Mouse (Mus musculus): ENCODE data around the gene Pip5k1c. TPM values are rescaled to one million over a fixed set of nuclear protein-coding genes. Genes with fewer than 3 reads are reported as not detected.

The Pip5k1c gene
- total RNA-seq, 2 experiments from 2014 or later = 37.6 to 40.4 TPM

GRCm38 (mm10) chr10:81300352-81300907, 7.7 kb downstream of the Pip5k1c start:
- DNase-seq (ENCODE audit: low spot score in 2 of 2) = no peak

DNA sequence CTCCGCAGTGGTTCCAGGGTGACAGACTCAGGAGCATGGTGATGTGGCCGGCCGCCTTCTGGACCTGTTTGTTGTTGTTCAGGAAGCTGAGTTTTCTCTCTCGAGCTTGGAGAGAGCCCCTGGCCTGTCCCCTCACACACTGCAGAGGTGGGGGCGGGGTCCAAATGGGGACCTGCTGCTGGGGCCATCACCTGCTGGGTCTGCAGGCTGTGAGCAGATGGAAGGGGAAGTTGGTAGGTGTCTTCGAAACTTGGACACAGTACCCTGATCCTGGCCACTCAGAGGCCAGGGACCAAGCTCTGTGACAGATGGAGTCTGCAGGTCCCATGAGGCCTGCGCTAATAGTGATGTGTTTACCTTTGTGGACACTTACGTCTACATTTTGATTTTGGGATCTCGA, 8.6 kb downstream of the Pip5k1c start:
- DNase-seq (ENCODE audit: low spot score in 2 of 2) = no peak

DNA sequence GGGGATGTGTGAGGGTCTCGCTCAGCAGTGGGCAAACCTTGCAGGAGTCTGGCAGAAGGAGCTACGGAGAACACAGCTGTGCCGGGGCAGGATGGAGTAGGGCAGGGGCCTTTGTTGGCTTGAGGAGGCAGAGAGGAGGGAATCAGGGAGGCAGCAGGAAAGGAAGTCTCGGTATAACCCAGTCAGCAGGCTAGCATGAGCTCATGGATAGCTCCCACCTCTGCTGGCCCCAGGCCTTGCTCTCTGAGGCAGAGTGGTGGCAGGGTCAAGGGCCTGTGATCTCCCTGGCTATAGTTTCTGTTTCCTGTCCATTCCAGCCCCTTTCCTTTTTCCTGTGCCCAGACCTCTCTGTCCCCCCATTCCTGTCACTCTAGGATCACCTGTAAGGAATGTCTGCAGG, 9.5 kb downstream of the Pip5k1c start:
- DNase-seq (ENCODE audit: low spot score in 2 of 2) = no peak

DNA sequence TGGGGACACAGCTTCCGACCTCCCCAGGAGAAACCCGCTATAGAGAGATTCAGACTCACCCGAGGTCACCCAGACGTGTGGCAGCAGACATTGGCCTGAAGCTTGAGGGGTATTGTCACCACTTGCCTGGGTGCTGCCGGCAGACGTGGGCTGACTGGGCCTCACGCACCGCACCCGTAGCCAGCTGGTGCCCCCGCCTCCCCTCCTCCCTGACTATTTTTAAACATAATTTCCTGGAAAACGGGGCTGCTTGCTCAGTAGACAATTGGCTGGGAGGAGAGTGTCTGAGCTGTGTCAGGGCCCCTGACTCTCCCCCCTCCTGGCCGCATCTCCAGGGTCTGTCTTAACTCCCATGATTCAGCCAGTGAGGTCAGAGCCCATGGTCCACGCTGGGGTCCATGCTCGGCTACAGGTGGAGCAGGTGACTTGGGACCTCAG, 10.0 kb downstream of the Pip5k1c start:
- DNase-seq (ENCODE audit: low spot score in 2 of 2) = no peak

DNA sequence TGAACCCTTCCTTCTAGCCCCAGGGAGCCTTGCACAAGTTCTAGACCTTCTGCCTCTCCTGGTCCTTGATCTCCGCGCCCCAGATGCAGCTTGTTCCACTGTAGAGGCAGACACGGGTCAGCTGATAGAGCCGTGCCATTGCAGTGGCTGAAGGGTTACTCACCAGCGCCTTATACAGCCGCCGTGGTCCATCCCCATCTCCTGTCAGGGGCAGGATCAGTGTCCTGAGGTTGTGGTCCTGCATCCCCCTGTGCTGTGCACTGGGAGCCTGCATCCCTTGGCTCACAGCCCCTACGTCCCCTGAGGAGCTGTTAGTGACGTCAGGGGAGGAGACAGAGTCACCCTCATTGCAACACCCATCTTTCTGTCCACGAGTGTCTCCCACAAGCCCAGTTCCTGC, 10.5 kb downstream of the Pip5k1c start:
- no peak for DNase-seq (ENCODE audit: low spot score in 2 of 2)

- no peak for DNase-seq (ENCODE audit: low spot score in 2 of 2)
These were observed 11.0 kb downstream of the Pip5k1c start for GRCm38 (mm10) chr10:81303761-81304160.

DNA sequence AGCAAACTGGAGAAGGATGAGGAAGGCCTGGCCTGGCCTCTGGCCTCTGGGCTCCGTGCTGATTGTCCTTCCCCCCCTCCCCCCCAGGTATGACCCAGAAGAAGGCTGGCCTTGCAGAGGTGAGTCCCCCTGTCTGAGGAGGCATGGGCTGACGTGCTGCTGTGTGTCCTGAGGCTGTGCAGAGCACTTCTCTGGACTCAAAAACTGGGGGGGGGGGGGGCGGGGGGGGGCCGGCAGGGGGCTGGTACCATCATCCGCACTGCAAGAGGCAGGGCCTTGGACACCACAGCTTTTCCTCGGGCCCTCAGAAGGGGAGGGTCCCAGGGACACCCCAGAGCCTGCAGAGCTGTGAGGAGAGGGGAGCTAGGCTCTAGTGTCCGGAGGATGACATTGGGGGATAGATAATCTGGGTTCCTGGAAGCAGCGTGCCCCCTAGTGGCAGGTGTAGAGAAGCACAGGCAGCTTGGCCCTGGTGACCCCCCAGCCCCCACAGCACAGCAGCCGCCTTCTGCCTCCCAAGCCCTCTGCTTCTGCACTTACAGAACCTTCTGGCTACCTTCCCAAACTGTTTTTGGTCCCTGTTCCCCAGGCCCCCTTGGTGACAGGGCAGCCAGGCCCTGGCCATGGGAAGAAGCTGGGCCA, 12.0 kb downstream of the Pip5k1c start:
- peak in 1 of 2 experiments; percentile 66 for DNase-seq (ENCODE audit: low spot score in 2 of 2)

DNA sequence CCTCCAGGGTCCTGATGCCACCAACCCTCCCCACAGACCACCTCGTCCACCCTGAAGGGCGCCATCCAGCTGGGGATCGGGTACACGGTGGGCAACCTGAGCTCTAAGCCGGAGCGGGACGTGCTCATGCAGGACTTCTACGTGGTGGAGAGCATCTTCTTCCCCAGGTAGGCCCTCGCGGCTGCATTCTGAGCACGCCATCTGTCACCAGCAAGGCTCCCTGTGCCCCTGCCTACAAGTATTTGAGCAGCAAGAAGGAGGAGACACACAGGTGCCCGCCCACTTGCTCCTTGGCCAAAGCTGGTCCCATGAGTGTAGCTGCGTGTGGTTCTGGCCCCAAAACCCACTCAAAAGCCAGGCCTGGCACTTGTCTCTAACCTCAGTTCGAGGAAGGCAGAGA, 12.9 kb downstream of the Pip5k1c start:
- no peak for DNase-seq (ENCODE audit: low spot score in 2 of 2)

GRCm38 (mm10) chr10:81306173-81306668, 13.5 kb downstream of the Pip5k1c start:
- DNase-seq (ENCODE audit: low spot score in 2 of 2) = no peak

- no peak for DNase-seq (ENCODE audit: low spot score in 2 of 2)
These were observed 14.3 kb downstream of the Pip5k1c start for GRCm38 (mm10) chr10:81306837-81307682.

DNA sequence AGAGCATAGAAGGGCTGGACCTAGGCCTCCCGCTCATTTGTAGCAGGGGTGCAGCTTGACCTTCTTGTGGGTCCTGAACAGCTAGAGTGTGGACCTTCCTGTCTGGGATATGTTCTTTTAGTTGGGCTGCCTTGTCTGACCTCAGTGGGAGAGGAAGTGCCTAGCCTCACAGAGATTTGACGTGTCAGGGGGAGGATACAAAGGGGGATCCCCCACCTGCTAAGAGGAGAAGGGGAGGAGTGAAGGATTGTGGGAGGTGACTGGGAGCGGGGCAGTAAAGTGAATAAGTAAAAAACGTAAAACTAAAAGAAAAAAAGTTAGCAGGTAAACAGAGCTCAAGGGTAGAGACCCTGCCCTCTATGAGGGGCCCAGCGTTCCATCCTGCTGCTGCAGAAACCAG, 16.8 kb downstream of the Pip5k1c start:
- DNase-seq (ENCODE audit: low spot score in 2 of 2) = no peak

DNA sequence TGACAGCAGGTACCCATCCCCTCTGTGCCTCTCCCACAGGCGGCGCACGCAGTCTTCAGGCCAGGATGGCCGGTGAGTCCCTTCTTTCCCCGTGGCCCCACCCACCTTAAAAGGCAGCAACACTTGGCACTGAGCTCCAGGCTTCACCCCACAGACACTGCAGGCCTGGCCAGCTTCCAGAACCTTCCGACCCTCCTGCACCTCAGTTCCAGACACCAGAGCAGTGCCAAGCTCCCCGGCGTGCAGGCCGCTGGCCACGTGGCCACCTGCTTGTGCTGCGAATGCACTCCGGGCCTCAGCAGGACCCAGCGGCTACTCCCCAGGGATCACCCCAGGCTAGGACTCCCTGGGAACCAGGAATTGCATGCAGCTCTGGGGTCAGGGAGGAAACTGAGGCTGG, 20.8 kb downstream of the Pip5k1c start:
- no peak for DNase-seq (ENCODE audit: low spot score in 2 of 2)

DNA sequence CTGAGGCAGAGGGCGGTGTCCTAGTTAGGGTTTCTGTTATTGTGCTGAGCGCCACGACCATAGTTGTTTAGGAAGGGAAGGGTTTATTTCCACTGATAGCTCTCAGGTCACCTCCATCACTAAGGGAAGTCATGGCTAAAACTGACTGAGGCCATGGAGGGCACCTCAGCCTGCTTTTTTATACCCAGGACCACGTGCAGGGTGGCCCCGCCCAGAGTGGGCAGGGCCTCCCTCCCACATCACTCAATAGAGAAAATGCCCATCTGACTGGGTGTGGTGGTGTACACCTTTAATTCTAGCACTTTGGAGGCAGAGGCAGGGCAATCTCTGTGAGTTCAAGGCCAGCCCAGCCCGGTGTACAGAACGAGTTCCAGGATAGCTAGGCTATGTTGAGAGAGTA, 21.4 kb downstream of the Pip5k1c start:
- DNase-seq (ENCODE audit: low spot score in 2 of 2) = no peak

DNA sequence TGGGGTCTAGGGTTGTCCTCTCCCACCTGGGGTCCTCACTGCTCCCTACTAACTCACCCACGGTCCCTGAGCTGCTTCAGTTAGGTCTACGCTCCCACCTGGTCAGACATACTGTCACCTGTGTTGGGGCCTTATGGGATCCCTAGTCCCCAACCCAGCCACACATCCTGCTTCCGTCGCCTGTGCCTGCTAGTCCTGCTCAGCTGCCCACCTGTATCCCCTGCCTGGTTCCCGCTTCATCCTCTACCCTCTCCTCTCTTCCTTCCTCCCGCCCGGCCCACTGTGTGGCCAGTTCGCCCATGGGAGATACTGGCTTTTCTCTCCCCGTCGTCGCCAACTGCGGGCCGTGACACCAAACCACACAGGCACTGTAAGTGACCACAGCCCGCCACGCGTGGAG, 22.8 kb downstream of the Pip5k1c start:
- no peak for DNase-seq (ENCODE audit: low spot score in 2 of 2)

GRCm38 (mm10) chr10:81316338-81317060, 23.7 kb downstream of the Pip5k1c start:
- DNase-seq (ENCODE audit: low spot score in 2 of 2) = no peak

- DNase-seq (ENCODE audit: low spot score in 2 of 2) = peak; percentile 51 to 63
These were observed 24.5 kb downstream of the Pip5k1c start for GRCm38 (mm10) chr10:81317273-81317672.

GRCm38 (mm10) chr10:81318589-81319329, 26.0 kb downstream of the Pip5k1c start:
- peak; percentile 67 to 68 for DNase-seq (ENCODE audit: low spot score in 2 of 2)

- peak in 1 of 2 experiments; percentile 32 for DNase-seq (ENCODE audit: low spot score in 2 of 2)
These were observed 26.6 kb downstream of the Pip5k1c start for GRCm38 (mm10) chr10:81319330-81319699.

DNA sequence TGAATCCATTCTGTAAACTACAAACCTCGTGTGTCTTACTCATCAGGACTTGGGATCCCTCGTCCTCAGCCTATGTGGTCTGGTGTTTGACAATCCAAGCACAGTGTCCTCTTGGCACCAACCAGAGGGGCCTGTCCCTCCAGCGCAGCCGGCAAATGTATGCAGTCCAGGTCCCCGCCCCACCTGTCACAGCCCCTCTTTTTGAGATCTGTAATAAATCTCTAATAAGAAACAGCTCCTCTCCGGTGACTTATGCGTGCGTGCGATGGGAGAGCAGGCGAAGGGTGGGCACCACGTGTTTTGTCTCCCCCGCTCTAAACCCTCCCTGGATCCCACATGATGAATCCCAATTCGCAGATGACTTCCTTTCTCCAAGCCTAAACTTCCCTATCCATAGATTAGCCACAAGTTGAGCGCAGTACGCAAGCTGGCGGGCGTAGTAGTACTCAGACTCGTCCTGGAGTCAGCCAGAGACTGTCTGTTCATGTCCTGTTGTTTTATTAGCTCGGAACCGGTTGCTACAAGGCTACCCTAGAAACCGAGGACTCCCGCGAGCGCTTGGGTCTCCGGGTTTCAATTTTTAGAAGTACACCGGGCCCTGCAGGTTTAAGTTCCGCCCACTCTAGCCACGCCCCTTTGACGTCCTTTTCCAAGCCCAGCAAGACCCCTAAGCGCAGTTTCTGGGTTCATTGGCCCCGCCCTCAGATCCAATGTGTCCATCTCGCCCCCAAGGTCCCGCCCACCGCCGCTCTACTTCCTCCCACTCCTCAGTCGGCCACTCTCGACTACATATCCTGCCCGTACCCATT, 27.2 kb downstream of the Pip5k1c start:
- DNase-seq (ENCODE audit: low spot score in 2 of 2) = peak; percentile 90 to 91
